Mouse (Mus musculus) right cerebral cortex, adult 18-20 months (tissue): Measurements from ENCODE around the gene Alg13.

Experiments
- DNase-seq: peaks from one replicate; pipeline ENCODE4 v3.0.0; 2022; ENCODE audit warnings: mixed read lengths

Gene Alg13

GRCm38 (mm10) chrX:144317548-144318163 lies at the start of gene Alg13:
Alg13 (plus strand) TSS chrX:144317804.
- peak; percentile 81 for DNase-seq

DNA sequence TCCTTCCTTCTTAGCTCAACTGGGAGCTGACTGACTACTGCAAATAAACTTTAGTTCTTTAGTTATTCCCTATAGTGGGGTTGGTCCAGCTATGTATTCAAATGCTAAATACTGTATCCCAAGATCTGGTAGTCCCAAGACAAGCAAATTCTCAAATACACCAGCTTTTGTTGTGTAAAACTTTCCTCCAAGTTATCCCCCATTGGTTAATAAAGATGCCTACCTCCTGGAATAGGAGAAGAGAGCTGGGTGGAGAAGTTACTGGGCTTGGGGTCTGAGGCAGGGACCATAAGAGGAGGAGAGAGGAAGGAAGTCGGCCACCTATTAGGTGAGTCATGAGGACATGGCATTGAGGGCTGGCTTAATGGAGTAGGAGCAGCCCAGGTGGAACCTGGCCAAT lies 49.0 kb upstream of the Alg13 start:
- no peak for DNase-seq

DNA sequence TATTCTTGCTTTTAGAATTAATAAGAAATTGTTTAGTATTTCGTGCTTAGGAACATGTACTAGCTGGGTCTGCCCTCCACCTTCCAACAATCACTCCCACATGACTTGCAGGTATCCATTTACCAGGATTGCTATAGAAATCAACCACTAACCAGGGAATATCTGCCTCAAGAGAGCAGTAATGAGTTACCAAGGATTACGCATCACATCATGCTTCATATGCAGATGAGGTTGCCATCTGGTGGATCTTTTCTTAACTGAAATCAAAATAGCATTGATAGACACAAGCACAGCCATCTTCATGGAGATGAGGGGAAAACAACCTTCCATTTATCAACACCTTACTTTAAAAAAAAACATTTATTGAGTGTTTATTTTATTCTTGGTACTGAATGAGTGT lies 16.1 kb upstream of the Alg13 start:
- DNase-seq = no peak

GRCm38 (mm10) chrX:144305659-144306058 lies 11.9 kb upstream of the Alg13 start:
- no peak for DNase-seq

GRCm38 (mm10) chrX:144314041-144314440 lies 3.6 kb upstream of the Alg13 start:
- no peak for DNase-seq

- DNase-seq = no peak
These were observed 2.6 kb upstream of the Alg13 start for GRCm38 (mm10) chrX:144315028-144315427.

GRCm38 (mm10) chrX:144316004-144316403 lies 1.6 kb upstream of the Alg13 start:
- no peak for DNase-seq

- peak; percentile 9 for DNase-seq
These were observed 768 bp downstream of the Alg13 start for GRCm38 (mm10) chrX:144318164-144318979.

DNA sequence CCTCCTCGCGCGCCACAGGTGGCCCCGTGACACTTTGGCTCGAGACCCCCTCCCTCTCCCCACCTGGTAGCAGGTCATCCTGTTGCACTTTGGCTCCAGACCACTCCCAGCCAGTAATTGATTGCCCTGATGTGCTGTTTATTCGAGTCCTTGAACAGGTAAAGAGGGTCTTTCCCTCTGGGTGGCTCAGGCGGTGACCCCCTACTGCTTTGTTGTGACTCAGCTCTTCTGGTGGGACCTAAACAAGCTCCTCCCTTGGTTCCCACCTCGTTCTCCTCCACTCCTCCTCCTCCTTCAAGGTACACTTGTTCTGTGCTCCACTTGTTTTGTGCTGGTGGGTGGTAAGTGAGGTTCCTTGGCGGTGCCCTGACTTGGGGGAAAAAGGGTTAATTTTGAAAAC lies 1.8 kb downstream of the Alg13 start:
- DNase-seq = no peak

DNA sequence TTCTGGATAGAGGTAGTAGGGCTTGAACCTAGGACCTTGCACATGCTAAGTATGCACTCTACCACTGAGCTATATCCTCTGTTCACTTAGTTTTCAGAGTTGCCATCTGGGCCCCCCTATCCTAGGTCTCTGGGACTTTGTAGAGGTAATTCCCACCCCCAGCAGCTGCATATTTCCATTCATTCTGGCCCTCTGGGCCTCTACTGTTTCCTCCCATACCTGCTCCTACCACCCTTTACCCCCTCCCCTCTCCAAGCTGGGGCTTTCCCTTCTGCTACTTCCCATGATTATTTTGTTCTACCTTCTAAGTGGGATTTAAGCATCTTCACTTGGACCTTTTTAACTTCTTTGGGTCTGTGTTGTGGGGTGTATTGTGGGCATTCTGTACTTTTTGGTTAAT lies 7.8 kb downstream of the Alg13 start:
- DNase-seq = no peak

DNA sequence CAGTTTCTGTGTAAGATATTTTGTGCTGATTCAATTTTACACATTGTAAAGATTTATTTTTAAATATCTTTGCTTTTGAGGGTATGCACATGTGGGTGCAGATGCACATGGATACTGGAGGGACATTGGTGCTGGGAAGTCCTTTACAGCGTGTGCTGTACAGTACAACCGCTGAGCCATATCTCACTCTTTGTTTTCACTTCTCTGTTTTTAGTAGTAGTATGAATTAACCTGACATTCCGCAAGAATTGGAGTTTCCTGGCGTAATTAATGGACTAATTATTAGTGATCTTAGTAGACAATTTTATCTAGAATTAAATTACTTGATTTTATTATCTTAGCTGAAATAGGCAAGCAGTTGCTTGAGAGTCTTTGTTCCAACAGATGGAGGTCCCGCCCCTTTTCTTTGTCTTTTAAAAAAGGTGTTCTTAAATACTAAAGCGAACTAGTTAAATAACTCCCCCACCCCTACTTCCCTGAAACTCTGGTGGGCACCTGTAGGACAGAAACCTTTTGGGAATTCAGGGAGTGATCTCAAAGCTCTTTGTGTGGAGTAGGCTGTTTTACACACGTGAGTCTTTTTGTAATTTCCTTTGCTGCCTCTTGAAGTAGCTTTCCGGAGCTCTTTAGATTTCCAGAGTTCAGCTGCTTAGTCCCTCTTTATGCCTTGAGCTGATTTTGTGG lies 17.9 kb downstream of the Alg13 start:
- no peak for DNase-seq

- DNase-seq = no peak
These were observed 20.3 kb downstream of the Alg13 start for GRCm38 (mm10) chrX:144337938-144338337.

- no peak for DNase-seq
These were observed 20.8 kb downstream of the Alg13 start for GRCm38 (mm10) chrX:144338355-144338754.

DNA sequence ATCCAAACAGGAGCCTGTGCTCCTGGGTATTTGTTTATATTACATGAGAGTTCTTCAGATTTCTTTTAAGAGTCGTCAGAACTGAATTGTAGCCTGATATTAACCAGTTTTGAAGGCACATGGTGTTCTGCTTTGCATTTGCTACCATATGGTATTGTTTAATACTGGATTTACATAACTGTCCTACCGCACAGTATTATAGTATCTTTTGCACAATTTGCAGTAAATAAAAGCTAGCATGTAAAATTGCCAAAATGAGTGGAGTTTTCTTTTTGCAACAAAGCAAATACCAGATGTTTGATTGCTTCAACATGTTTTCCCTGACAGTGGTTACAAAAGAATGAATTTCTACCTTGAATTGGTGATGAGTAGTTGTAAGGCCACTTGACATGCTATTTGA lies 56.6 kb downstream of the Alg13 start:
- no peak for DNase-seq

DNA sequence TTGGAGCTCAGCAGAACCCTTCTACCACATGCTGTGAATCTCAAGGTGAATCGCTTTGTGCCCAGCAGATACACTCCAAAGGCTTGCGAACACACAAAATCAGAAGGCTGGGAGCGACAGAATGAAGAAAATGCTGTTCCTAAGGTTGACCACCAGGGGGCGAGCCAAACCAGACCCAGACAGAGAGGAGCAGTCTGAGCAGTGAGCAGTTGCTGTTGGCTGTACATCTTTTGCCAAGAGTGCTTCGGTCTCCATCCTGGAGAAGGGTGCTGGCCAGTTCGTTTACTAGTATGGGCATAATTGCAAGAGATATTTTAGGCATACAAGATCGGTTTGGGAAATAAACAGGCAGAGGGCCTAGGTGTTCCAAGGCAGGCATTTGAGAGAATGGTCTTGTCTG lies 85.9 kb downstream of the Alg13 start:
- DNase-seq = peak; percentile 53

- DNase-seq = no peak
These were observed 90.4 kb downstream of the Alg13 start for GRCm38 (mm10) chrX:144408036-144408435.

DNA sequence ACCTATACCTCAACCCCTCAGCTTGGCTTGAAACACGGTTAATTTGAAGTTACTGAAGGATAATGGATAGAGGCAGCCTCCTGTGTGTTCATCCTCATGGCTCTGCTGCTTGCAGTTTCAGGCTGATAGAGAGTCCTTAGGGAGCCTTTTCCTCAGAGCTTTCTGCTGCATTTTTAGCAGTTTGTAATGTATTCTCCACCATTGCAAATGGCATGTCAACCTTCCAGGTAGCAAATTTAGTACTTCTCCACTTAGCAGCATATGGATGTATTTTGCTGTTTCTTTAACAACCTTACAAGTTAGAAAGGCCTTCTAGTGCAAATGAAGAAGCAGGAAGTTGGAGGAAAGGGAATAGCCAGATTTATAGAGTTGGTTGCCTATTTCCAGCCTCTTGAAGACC lies 102.7 kb downstream of the Alg13 start:
- DNase-seq = no peak

- no peak for DNase-seq
These were observed 103.5 kb downstream of the Alg13 start for GRCm38 (mm10) chrX:144421091-144421490.

DNA sequence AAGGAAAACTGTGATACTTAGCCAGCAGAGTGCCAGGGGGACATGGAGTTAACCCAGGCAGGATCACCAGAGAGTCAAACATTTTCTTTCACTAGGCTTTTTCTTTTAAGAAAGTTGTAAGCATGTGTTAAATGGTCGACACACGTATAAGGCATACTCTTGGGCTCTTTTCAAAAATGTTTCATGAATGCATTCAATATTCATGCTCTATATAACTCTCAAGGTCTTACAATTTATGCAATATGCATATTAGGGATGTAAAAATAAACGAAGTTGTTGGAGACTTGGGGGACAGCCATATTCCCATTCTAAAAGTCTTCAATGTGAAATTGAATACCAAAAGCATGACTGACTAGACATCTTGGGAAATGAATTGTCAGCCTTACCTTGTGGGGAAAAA lies 106.2 kb downstream of the Alg13 start:
- no peak for DNase-seq
